Mouse (Mus musculus): ENCODE results near the gene Ntrk3. TPM values are rescaled to one million over a fixed set of nuclear protein-coding genes. Genes with fewer than 3 reads are reported as not detected.

Gene Ntrk3
- polyA plus RNA-seq, 1 experiment from 2014 or later: 2.2 TPM

DNA sequence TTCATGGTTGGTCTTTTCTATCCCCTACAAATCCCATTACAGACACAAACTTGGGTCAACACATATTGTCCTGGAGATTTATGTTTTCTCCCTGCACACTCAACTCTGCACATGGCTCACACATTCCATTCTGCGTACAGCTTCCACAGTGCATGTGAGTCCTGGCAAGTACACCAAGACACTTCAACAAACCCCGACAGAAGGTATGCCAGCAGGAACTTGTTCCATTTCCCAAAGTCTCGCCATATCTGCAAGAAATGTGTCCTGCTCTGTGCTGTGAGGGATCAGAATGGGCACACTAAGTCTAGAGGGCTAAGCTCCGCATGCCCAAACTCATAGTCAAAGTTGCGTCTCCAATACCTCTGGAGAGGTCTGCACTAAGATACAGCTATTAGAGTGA is 358.0 kb downstream of the Ntrk3 start:
- H3K27ac ChIP-seq (replicated peaks; ENCODE audit: low read depth, low read length): no peak overlapping the region
- WGBS: 89% methylated on average over 5 of the region's 5 CpGs
- no peaks in the 10 kb centered on the region for H3K9me3 ChIP-seq (replicated peaks; ENCODE audit: control insufficient read depth, low read length)
- no peaks in the 10 kb centered on the region for H3K27me3 ChIP-seq (ENCODE audit: control insufficient read depth, insufficient read depth, low read length)
- DNase-seq (ENCODE audit: low spot score) (no peak), ATAC-seq (replicated peaks; ENCODE audit: insufficient number of reproducible peaks, low FRiP score, low TSS enrichment, low read depth) (no peak)
- no peaks in the 10 kb centered on the region for H3K36me3 ChIP-seq (replicated peaks; ENCODE audit: control insufficient read depth, insufficient read depth, low read depth, low read length)
- no peak overlapping the region for H3K4me2 ChIP-seq (ENCODE audit: low read depth, low read length)
- no peaks in the 10 kb centered on the region for H3K4me1 ChIP-seq (ENCODE audit: control insufficient read depth, insufficient read depth, low read length)
- H3K9ac ChIP-seq (replicated peaks; ENCODE audit: low read length): no peak overlapping the region
- no peak overlapping the region for H3K4me3 ChIP-seq (ENCODE audit: low read depth, low read length)

DNA sequence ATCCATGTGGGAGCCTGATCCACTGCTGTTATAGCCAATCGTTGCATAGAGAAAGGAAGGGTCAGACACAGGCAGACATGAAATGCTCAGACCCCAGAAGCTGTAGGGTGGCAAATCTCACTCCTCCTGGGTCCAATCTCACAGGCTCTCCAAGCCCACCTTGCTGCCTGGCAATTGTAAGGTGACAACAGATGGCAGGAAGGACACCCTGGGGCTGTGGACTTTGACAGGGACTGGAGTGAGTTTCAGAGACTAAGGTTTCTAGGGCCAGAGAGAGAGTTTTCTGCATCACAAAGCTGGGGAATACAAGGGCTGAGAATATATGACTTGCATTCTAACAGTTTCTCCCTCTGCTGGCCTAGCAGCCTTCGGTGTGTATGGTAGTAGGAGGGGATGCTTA is 359.5 kb downstream of the Ntrk3 start:
- no peak for ATAC-seq (replicated peaks; ENCODE audit: insufficient number of reproducible peaks, low FRiP score, low TSS enrichment, low read depth)
- DNase-seq (ENCODE audit: low spot score): no peak
- no peak overlapping the region for H3K27ac ChIP-seq (replicated peaks; ENCODE audit: low read depth, low read length)
- H3K36me3 ChIP-seq (replicated peaks; ENCODE audit: control insufficient read depth, insufficient read depth, low read depth, low read length): no peaks in the 10 kb centered on the region
- H3K9ac ChIP-seq (replicated peaks; ENCODE audit: low read length): no peak overlapping the region
- no peaks in the 10 kb centered on the region for H3K4me1 ChIP-seq (ENCODE audit: control insufficient read depth, insufficient read depth, low read length)
- 71% methylated on average over 2 of the region's 2 CpGs for WGBS
- H3K9me3 ChIP-seq (replicated peaks; ENCODE audit: control insufficient read depth, low read length): no peaks in the 10 kb centered on the region
- H3K4me2 ChIP-seq (ENCODE audit: low read depth, low read length): no peak overlapping the region
- H3K27me3 ChIP-seq (ENCODE audit: control insufficient read depth, insufficient read depth, low read length): no peaks in the 10 kb centered on the region
- no peak overlapping the region for H3K4me3 ChIP-seq (ENCODE audit: low read depth, low read length)

DNA sequence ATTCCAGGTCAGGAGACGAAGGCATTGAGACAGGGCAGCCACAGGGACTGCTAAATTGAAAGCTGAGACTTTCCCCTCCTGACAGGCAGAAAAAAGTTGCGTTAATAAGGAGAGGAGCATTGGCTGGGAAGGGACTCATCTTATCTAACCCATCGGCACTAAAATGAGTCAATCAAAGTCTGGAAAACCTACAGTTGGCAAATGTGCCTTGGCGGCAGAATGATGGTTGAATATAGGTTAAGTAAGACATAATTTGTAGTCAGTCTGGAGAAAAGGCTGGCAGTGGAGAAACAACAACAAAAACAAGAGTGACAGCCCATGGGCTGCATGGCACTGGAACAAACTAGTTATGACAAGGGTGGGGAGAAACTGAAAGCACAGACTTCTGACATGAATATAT is 360.9 kb downstream of the Ntrk3 start:
- Histone ChIP-seq H3K4me3 (ENCODE audit: low read depth, low read length) (no peak overlapping the region), H3K27ac (replicated peaks; ENCODE audit: low read depth, low read length) (no peak overlapping the region), H3K9me3 (replicated peaks; ENCODE audit: control insufficient read depth, low read length) (no peaks in the 10 kb centered on the region), H3K4me1 (ENCODE audit: control insufficient read depth, insufficient read depth, low read length) (no peaks in the 10 kb centered on the region), H3K4me2 (ENCODE audit: low read depth, low read length) (no peak overlapping the region), H3K27me3 (ENCODE audit: control insufficient read depth, insufficient read depth, low read length) (no peaks in the 10 kb centered on the region), H3K9ac (replicated peaks; ENCODE audit: low read length) (no peak overlapping the region), H3K36me3 (replicated peaks; ENCODE audit: control insufficient read depth, insufficient read depth, low read depth, low read length) (no peaks in the 10 kb centered on the region)
- 66% methylated on average over 4 of the region's 4 CpGs for WGBS
- no peak for ATAC-seq (replicated peaks; ENCODE audit: insufficient number of reproducible peaks, low FRiP score, low TSS enrichment, low read depth)
- DNase-seq (ENCODE audit: low spot score): no peak

DNA sequence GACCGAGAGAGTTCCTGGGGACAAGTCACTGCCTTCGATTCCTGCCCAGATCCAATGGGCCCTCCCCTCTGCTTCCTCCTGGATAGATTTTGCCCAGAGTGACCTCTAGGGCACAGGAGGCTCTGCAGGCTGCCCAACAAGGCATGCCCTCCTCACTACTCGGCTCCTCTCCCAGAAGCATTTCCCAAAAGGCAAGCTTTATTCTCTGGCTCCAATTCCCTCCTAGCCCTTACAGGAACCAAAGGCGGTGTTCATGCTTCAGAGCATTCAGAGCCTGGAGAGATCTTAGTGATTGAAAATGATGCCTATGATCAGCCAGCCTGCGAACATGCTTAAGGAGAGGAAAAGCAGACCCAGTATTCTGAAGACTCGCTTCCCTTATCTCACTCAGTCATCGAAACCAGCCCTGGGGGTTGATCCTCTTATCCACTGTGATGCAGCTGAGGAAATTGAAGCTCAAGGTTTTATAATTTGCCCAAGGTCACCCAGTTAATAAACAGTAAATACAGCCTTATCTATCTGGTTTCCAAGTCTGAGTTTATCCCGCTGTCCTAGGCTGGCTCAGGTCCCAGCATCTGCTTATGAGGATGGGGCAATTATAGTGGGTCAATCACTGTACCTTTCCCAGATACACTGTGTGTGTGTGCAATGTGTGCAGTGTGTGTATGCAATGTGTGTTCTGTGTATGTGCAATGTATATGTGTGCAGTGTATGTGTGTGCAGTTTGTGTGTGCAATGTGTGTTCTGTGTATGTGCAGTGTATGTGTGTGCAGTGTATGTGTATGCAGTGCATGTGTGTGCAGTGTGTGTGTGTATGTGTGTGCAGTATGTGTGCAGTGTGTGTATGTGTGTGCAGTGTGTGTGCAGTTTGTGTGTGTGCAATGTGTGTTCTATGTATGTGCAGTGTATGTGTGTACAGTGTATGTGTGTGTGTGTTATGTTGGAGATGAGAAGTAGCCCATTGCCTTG is 376.2 kb downstream of the Ntrk3 start:
- no peak for DNase-seq (ENCODE audit: low spot score)

DNA sequence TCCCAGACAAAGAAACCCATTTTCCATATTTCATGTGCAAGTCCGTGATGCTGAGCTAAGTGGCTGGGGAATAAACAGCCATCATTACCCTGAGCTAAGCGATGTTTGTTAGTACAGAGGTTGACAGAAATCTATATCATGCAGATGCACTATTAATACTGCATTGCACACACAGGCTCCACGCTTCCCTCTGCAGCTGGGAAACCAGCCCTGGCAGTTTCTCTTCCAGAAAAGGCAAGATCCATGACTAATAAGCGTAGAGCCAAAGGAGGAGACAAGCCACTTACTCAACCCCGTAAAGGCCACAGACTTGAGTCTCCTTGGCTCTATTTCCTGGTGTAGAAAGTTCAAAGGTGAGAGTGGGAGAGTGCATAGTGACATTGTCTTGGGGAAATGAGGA is 390.3 kb downstream of the Ntrk3 start:
- Histone ChIP-seq H3K27ac (replicated peaks; ENCODE audit: low read depth, low read length) (no peak overlapping the region), H3K4me2 (ENCODE audit: low read depth, low read length) (no peak overlapping the region), H3K4me1 (ENCODE audit: control insufficient read depth, insufficient read depth, low read length) (no peaks in the 10 kb centered on the region), H3K9ac (replicated peaks; ENCODE audit: low read length) (no peak overlapping the region), H3K36me3 (replicated peaks; ENCODE audit: control insufficient read depth, insufficient read depth, low read depth, low read length) (no peaks in the 10 kb centered on the region), H3K27me3 (ENCODE audit: control insufficient read depth, insufficient read depth, low read length) (no peaks in the 10 kb centered on the region), H3K9me3 (replicated peaks; ENCODE audit: control insufficient read depth, low read length) (no peaks in the 10 kb centered on the region), H3K4me3 (ENCODE audit: low read depth, low read length) (no peak overlapping the region)
- 76% methylated on average over 5 of the region's 5 CpGs for WGBS
- DNase-seq (ENCODE audit: low spot score): no peak
- ATAC-seq (replicated peaks; ENCODE audit: insufficient number of reproducible peaks, low FRiP score, low TSS enrichment, low read depth): no peak

More for the DNA sequence above, 376.2 kb downstream of the Ntrk3 start:
- WGBS: 72% methylated on average over 8 of the region's 8 CpGs
- no peaks in the 10 kb centered on the region for H3K36me3 ChIP-seq (replicated peaks; ENCODE audit: control insufficient read depth, insufficient read depth, low read depth, low read length)
- ATAC-seq (replicated peaks; ENCODE audit: insufficient number of reproducible peaks, low FRiP score, low TSS enrichment, low read depth): no peak
- H3K9ac ChIP-seq (replicated peaks; ENCODE audit: low read length): no peak overlapping the region
- no peak overlapping the region for H3K4me3 ChIP-seq (ENCODE audit: low read depth, low read length)
- no peaks in the 10 kb centered on the region for H3K4me1 ChIP-seq (ENCODE audit: control insufficient read depth, insufficient read depth, low read length)
- H3K4me2 ChIP-seq (ENCODE audit: low read depth, low read length): no peak overlapping the region
- no peaks in the 10 kb centered on the region for H3K9me3 ChIP-seq (replicated peaks; ENCODE audit: control insufficient read depth, low read length)
- no peaks in the 10 kb centered on the region for H3K27me3 ChIP-seq (ENCODE audit: control insufficient read depth, insufficient read depth, low read length)
- no peak overlapping the region for H3K27ac ChIP-seq (replicated peaks; ENCODE audit: low read depth, low read length)

DNA sequence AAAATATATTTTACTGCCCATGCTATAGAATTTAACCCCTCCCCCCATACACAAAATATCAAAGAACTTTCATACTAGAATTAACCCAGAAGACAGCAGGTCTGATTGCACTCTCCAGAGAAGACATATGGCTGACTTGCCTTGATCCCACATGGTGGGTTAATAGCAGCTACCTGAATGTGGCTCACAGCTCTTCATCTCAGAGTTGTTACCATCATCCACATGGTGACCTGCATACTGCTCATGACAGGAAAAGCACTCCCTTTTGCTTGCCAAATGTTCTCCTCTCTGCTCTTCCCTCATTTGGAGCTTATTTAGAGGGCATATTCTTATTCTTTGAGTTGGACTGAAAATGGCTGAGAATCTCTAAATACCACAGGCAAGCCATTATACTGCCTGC is 404.4 kb downstream of the Ntrk3 start:
- Histone ChIP-seq H3K27ac (replicated peaks; ENCODE audit: low read depth, low read length) (no peak overlapping the region), H3K9me3 (replicated peaks; ENCODE audit: control insufficient read depth, low read length) (no peaks in the 10 kb centered on the region), H3K4me2 (ENCODE audit: low read depth, low read length) (no peak overlapping the region), H3K36me3 (replicated peaks; ENCODE audit: control insufficient read depth, insufficient read depth, low read depth, low read length) (no peaks in the 10 kb centered on the region), H3K27me3 (ENCODE audit: control insufficient read depth, insufficient read depth, low read length) (no peaks in the 10 kb centered on the region), H3K4me3 (ENCODE audit: low read depth, low read length) (no peak overlapping the region), H3K4me1 (ENCODE audit: control insufficient read depth, insufficient read depth, low read length) (no peaks in the 10 kb centered on the region), H3K9ac (replicated peaks; ENCODE audit: low read length) (no peak overlapping the region)
- no peak for ATAC-seq (replicated peaks; ENCODE audit: insufficient number of reproducible peaks, low FRiP score, low TSS enrichment, low read depth)
- no peak for DNase-seq (ENCODE audit: low spot score)

DNA sequence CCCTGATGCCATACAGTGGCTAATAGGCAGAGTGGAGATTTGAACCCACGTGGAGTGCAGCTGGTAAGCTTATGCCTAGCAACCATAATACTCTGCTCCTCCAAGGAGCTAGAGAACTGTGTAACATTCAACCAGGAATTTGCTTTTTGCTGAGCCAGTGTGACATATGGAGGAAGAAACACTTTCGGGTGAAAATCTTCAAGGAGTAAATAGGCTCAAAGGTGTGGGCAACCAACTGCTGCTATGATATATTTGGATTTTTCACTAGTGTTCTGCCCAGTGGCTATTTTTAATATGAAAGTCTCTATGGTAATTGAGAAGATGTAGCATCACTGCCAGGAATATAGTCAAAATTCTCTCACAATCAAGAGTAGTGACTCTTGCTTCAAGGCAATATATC is 409.5 kb downstream of the Ntrk3 start:
- H3K27me3 ChIP-seq (ENCODE audit: control insufficient read depth, insufficient read depth, low read length): no peaks in the 10 kb centered on the region
- no peak overlapping the region for H3K4me2 ChIP-seq (ENCODE audit: low read depth, low read length)
- no peaks in the 10 kb centered on the region for H3K9me3 ChIP-seq (replicated peaks; ENCODE audit: control insufficient read depth, low read length)
- DNase-seq (ENCODE audit: low spot score) (no peak), ATAC-seq (replicated peaks; ENCODE audit: insufficient number of reproducible peaks, low FRiP score, low TSS enrichment, low read depth) (no peak)
- no peak overlapping the region for H3K27ac ChIP-seq (replicated peaks; ENCODE audit: low read depth, low read length)
- no peak overlapping the region for H3K9ac ChIP-seq (replicated peaks; ENCODE audit: low read length)
- H3K36me3 ChIP-seq (replicated peaks; ENCODE audit: control insufficient read depth, insufficient read depth, low read depth, low read length): no peaks in the 10 kb centered on the region
- WGBS: 86% methylated on average over 2 of the region's 2 CpGs
- H3K4me3 ChIP-seq (ENCODE audit: low read depth, low read length): no peak overlapping the region
- no peaks in the 10 kb centered on the region for H3K4me1 ChIP-seq (ENCODE audit: control insufficient read depth, insufficient read depth, low read length)

DNA sequence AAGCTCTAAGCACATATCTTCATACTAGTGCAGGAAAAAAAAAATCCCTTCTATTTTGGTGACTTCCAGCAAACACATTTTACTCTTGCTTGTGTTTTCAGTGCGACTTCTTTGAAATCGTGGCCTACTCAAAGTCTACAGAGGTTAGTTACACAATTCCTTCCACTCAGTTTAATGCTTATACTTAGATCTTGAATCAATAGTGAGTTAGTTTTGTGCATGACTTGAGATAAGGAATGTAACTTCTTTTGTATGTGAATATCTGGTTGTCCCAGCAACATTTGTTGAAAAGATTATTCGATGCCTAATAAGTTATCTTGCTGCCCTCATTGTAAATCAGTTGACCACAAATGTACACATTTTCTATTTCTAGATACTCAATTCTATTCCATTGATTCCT is 411.6 kb downstream of the Ntrk3 start:
- Histone ChIP-seq H3K27me3 (ENCODE audit: control insufficient read depth, insufficient read depth, low read length) (no peaks in the 10 kb centered on the region), H3K9me3 (replicated peaks; ENCODE audit: control insufficient read depth, low read length) (no peaks in the 10 kb centered on the region), H3K4me3 (ENCODE audit: low read depth, low read length) (no peak overlapping the region), H3K27ac (replicated peaks; ENCODE audit: low read depth, low read length) (no peak overlapping the region), H3K4me2 (ENCODE audit: low read depth, low read length) (no peak overlapping the region), H3K36me3 (replicated peaks; ENCODE audit: control insufficient read depth, insufficient read depth, low read depth, low read length) (no peaks in the 10 kb centered on the region), H3K4me1 (ENCODE audit: control insufficient read depth, insufficient read depth, low read length) (no peaks in the 10 kb centered on the region), H3K9ac (replicated peaks; ENCODE audit: low read length) (no peak overlapping the region)
- no peak for DNase-seq (ENCODE audit: low spot score)
- ATAC-seq (replicated peaks; ENCODE audit: insufficient number of reproducible peaks, low FRiP score, low TSS enrichment, low read depth): no peak
- WGBS: 89% methylated on average over 3 of the region's 3 CpGs

All from embryonic facial prominence, embryonic 11.5 days (tissue).